ENCODE assay signal across 7 mouse cellular contexts in the genomic region with DNA sequence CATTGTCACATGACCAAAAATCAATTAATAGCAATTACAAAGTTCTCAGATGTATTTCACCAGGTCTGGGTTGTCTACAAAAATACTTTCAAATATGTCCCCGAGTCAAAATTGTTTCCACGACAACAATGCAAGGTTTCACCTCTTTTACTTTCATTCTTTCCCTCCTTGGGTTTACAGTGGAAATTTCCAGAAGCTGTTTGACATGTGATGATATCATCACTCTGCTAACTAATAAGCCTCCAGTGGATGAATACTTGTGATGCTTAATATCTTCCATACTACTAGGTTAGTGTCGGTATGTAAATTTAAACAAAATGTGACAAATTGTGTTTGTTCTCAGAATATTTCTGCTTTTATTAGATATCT. TPM values are rescaled to one million over a fixed set of nuclear protein-coding genes. Genes with fewer than 3 reads are reported as not detected.
DNase-seq lines count a peak whose midpoint lies in the region; ATAC-seq and TF ChIP-seq lines count a peak whose summit lies in the region.

No protein-coding gene starts in this region.

- TF ChIP-seq POLR2A in spleen, adult 2 months (IDR thresholded peaks at IDR 0.05; ENCODE audit: low read depth, low read length) = no peak

- intact Hi-C loops in left cerebral cortex, postnatal 4 days (cut with DNase I) = no loop called here

- H3K36me3 ChIP-seq in spleen, adult 2 months (ENCODE audit: control insufficient read depth, insufficient read depth, low read length) = no peaks in the 10 kb centered on the region
- H3K36me3 ChIP-seq in forebrain, embryonic 13.5 days (ENCODE audit: poor library complexity, severe bottlenecking) = no peaks in the 10 kb centered on the region
- H3K36me3 ChIP-seq in liver, embryonic 12.5 days = no peaks in the 10 kb centered on the region
- no peaks in the 10 kb centered on the region for H3K36me3 ChIP-seq in stomach, postnatal 0 days (ENCODE audit: control insufficient read depth, insufficient read depth, low read length)

- H3K4me2 ChIP-seq in forebrain, embryonic 13.5 days = peak overlapping the region; percentile 98
- peak overlapping the region; percentile 80 for H3K4me2 ChIP-seq in liver, embryonic 12.5 days
- H3K4me2 ChIP-seq in stomach, postnatal 0 days (replicated peaks; ENCODE audit: low read depth) = peak overlapping the region; percentile 99

- H3K9ac ChIP-seq in forebrain, embryonic 13.5 days = no peak overlapping the region
- no peak overlapping the region for H3K9ac ChIP-seq in liver, embryonic 12.5 days
- H3K9ac ChIP-seq in stomach, postnatal 0 days (ENCODE audit: low read length) = no peak overlapping the region

- H3K4me1 ChIP-seq in spleen, adult 2 months (ENCODE audit: control insufficient read depth, insufficient read depth, insufficient read length) = no peaks in the 10 kb centered on the region; the same call in 1 of the 2 replicates
- peaks cover 9% of the 10 kb centered on the region for H3K4me1 ChIP-seq in forebrain, embryonic 13.5 days
- peaks cover 11% of the 10 kb centered on the region for H3K4me1 ChIP-seq in liver, embryonic 12.5 days
- H3K4me1 ChIP-seq in stomach, postnatal 0 days (replicated peaks; ENCODE audit: control insufficient read depth, insufficient read depth) = no peaks in the 10 kb centered on the region

- no peaks in the 10 kb centered on the region for H3K9me3 ChIP-seq in forebrain, embryonic 13.5 days (replicated peaks)
- H3K9me3 ChIP-seq in liver, embryonic 12.5 days (replicated peaks) = no peaks in the 10 kb centered on the region
- no peaks in the 10 kb centered on the region for H3K9me3 ChIP-seq in stomach, postnatal 0 days (ENCODE audit: control insufficient read depth, low read length)

- 28% methylated on average over 3 of the region's 3 CpGs for WGBS in spleen, adult 2 months
- WGBS in forebrain, embryonic 13.5 days = 69% methylated on average over 3 of the region's 3 CpGs
- 62% methylated on average over 3 of the region's 3 CpGs for WGBS in liver, embryonic 12.5 days (ENCODE audit: insufficient replicate concordance)
- 49% methylated on average over 3 of the region's 3 CpGs for WGBS in stomach, postnatal 0 days

- DNase-seq in spleen, adult 2 months (ENCODE audit: low read depth in 1 of 2, low spot score in 2 of 2) = peak in 1 of 2 experiments; percentile 44
- DNase-seq in spleen, postnatal 36 days (ENCODE audit: low spot score in 2 of 2) = no peak
- no peak for DNase-seq in stomach, postnatal 0 days (ENCODE audit: low spot score)
- DNase-seq in frontal cortex, postnatal 10 days (ENCODE audit: low spot score in 2 of 2) = no peak
- DNase-seq in left cerebral cortex, postnatal 4 days = no peak

- TF ChIP-seq CTCF in spleen, adult 2 months (IDR thresholded peaks at IDR 0.05; ENCODE audit: extremely low read depth, insufficient read depth, insufficient read length, insufficient replicate concordance) = no peak
- no peak for TF ChIP-seq CTCF in stomach, postnatal 0 days (IDR thresholded peaks at IDR 0.05; ENCODE audit: low read depth)

- peak overlapping the region; percentile 63 for H3K4me3 ChIP-seq in spleen, adult 2 months (ENCODE audit: extremely low read depth, insufficient read depth, insufficient read length)
- H3K4me3 ChIP-seq in forebrain, embryonic 13.5 days = peak overlapping the region; percentile 56
- peak overlapping the region; percentile 57 for H3K4me3 ChIP-seq in liver, embryonic 12.5 days
- peak overlapping the region; percentile 56 for H3K4me3 ChIP-seq in stomach, postnatal 0 days (ENCODE audit: low read depth, low read length)

- H3K27me3 ChIP-seq in spleen, adult 2 months (ENCODE audit: control insufficient read depth, insufficient read depth, low read length) = no peaks in the 10 kb centered on the region
- peaks cover 35% of the 10 kb centered on the region for H3K27me3 ChIP-seq in forebrain, embryonic 13.5 days
- H3K27me3 ChIP-seq in liver, embryonic 12.5 days (replicated peaks) = peaks cover 46% of the 10 kb centered on the region
- H3K27me3 ChIP-seq in stomach, postnatal 0 days (ENCODE audit: control insufficient read depth, insufficient read depth, low read length) = no peaks in the 10 kb centered on the region

- H3K27ac ChIP-seq in spleen, adult 2 months (ENCODE audit: insufficient read depth, low read length) = no peak overlapping the region
- no peak overlapping the region for H3K27ac ChIP-seq in forebrain, embryonic 13.5 days
- H3K27ac ChIP-seq in liver, embryonic 12.5 days = no peak overlapping the region
- no peak overlapping the region for H3K27ac ChIP-seq in stomach, postnatal 0 days (replicated peaks)

- TF ChIP-seq EP300 in stomach, postnatal 0 days (optimal IDR thresholded peaks at IDR 0.05) = no peak

- no peak for ATAC-seq in forebrain, embryonic 13.5 days
- ATAC-seq in liver, embryonic 12.5 days = no peak
- ATAC-seq in stomach, postnatal 0 days (ENCODE audit: low FRiP score, low TSS enrichment) = no peak

RNA-seq across cellular contexts. Expression of a gene that starts 0.3 kb away (rescaled TPM):
- 0.14 and 0.32 TPM in 2 replicates for polyA plus RNA-seq in spleen, adult 2 months (2012; rRNA removed)
- polyA plus RNA-seq in forebrain, embryonic 13.5 days (2015; fragmentation: Nextera tagmentation; extraction: Ambion mirVana) = 0.45 and 0.52 TPM in 2 replicates
- polyA plus RNA-seq in liver, embryonic 12.5 days (2016; fragmentation: Nextera tagmentation; extraction: Ambion mirVana) = 0.16 and 0.23 TPM in 2 replicates
- polyA plus RNA-seq in stomach, postnatal 0 days (2015; fragmentation: Nextera tagmentation; extraction: Ambion mirVana) = 3.1 and 4.0 TPM in 2 replicates
- under 1 TPM; 0.42 to 0.85 TPM for total RNA-seq in left cerebral cortex, postnatal 4 days (2021)

RNA-seq across cellular contexts. Expression of a gene that starts 17.6 kb away (rescaled TPM):
- polyA plus RNA-seq in spleen, adult 2 months (2012; rRNA removed) = 0.66 and 1.1 TPM in 2 replicates
- 9.3 and 10.0 TPM in 2 replicates for polyA plus RNA-seq in forebrain, embryonic 13.5 days (2015; fragmentation: Nextera tagmentation; extraction: Ambion mirVana)
- polyA plus RNA-seq in liver, embryonic 12.5 days (2016; fragmentation: Nextera tagmentation; extraction: Ambion mirVana) = 3.7 and 4.8 TPM in 2 replicates
- 5.6 and 6.5 TPM in 2 replicates for polyA plus RNA-seq in stomach, postnatal 0 days (2015; fragmentation: Nextera tagmentation; extraction: Ambion mirVana)
- 1 to 10 TPM in 1 of 2 experiments, not detected in 1; 3.5 TPM for total RNA-seq in left cerebral cortex, postnatal 4 days (2021)

RNA-seq across cellular contexts. Expression of a gene that starts 33.4 kb away (rescaled TPM):
- polyA plus RNA-seq in spleen, adult 2 months (2012; rRNA removed) = 1.6 and 1.7 TPM in 2 replicates
- 12.6 and 12.7 TPM in 2 replicates for polyA plus RNA-seq in forebrain, embryonic 13.5 days (2015; fragmentation: Nextera tagmentation; extraction: Ambion mirVana)
- polyA plus RNA-seq in liver, embryonic 12.5 days (2016; fragmentation: Nextera tagmentation; extraction: Ambion mirVana) = 3.6 and 3.7 TPM in 2 replicates
- polyA plus RNA-seq in stomach, postnatal 0 days (2015; fragmentation: Nextera tagmentation; extraction: Ambion mirVana) = 2.6 and 3.1 TPM in 2 replicates
- total RNA-seq in left cerebral cortex, postnatal 4 days (2021) = 10 to 100 TPM; 23.4 to 25.6 TPM
